21 mouse cellular contexts compared by ENCODE assay signal in the genomic region with DNA sequence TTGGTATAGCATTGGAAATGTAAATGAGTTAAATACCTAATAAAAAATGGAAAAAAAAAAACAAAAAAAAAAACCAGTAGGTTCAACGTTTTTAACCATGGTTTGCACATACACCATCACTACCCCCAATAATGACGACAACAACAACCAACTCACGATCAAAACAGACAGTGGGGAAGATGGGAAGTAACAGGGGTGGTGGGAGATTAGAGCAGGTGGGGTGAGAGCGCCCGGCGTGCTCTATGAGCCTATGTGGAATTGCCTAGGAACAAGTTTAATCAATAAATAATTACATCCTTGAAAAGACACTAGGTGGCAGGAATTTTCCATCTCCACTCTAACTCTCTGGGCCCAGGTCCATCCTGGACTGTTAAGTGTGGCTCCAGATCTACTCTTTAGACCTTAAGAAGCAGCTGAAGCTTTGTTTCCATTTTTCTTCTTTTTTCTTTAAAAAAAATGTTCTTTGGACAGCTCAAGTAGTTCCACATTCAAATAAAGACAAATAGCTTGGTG.
DNase-seq lines count a peak whose midpoint lies in the region; ATAC-seq lines count a peak whose summit lies in the region.
"Had no signal": no experiment of that assay in that cellular context is flagged by ENCODE, and none has a peak within 500 bp of the region (broad histone marks: within the 10 kb centered on the region; RNA-seq: fewer than 3 reads in every experiment).

No protein-coding gene starts in this region.

- no peaks in the 10 kb centered on the region for H3K4me1 ChIP-seq in hindbrain, embryonic 16.5 days (ENCODE audit: control insufficient read depth, insufficient read depth, low read depth, low read length)
- no peaks in the 10 kb centered on the region for H3K4me1 ChIP-seq in hindbrain, embryonic 14.5 days (replicated peaks; ENCODE audit: control insufficient read depth, insufficient read depth, low read length)
- no peaks in the 10 kb centered on the region for H3K4me1 ChIP-seq in midbrain, embryonic 14.5 days (ENCODE audit: control insufficient read depth, insufficient read depth, low read length)
- H3K4me1 ChIP-seq: embryonic facial prominence, embryonic 13.5 days; heart, embryonic 12.5 days; kidney, embryonic 15.5 days; neural tube, embryonic 13.5 days had no signal

- H3K9me3 ChIP-seq in hindbrain, embryonic 16.5 days (ENCODE audit: control insufficient read depth, low read length), result no peaks in the 10 kb centered on the region
- H3K9me3 ChIP-seq in hindbrain, embryonic 14.5 days (ENCODE audit: control insufficient read depth, low read length), result 0 out of 2 replicates have a peak, but pooled peaks cover 4% of the 10 kb centered on the region
- H3K9me3 ChIP-seq in midbrain, embryonic 14.5 days (ENCODE audit: control insufficient read depth, low read length), result no peaks in the 10 kb centered on the region
- H3K9me3 ChIP-seq: embryonic facial prominence, embryonic 13.5 days; heart, embryonic 12.5 days; kidney, embryonic 15.5 days; neural tube, embryonic 13.5 days had no signal

- no peak overlapping the region for H3K4me3 ChIP-seq in hindbrain, embryonic 16.5 days (ENCODE audit: low read length)
- H3K4me3 ChIP-seq in hindbrain, embryonic 14.5 days (replicated peaks; ENCODE audit: low read length), result no peak overlapping the region
- H3K4me3 ChIP-seq in midbrain, embryonic 14.5 days (replicated peaks; ENCODE audit: low read depth, low read length), result no peak overlapping the region
- H3K4me3 ChIP-seq: embryonic facial prominence, embryonic 13.5 days; heart, embryonic 12.5 days; kidney, embryonic 15.5 days; neural tube, embryonic 13.5 days had no signal

- peak; percentile 48; the same call in 1 of the 2 replicates for ATAC-seq in hindbrain, embryonic 16.5 days
- no peak for ATAC-seq in hindbrain, embryonic 14.5 days (ENCODE audit: low FRiP score)
- peak; percentile 40; the same call in 1 of the 2 replicates for ATAC-seq in midbrain, embryonic 14.5 days (ENCODE audit: low FRiP score, low TSS enrichment)
- ATAC-seq: liver, postnatal 0 days had no signal

- H3K27ac ChIP-seq in hindbrain, embryonic 16.5 days (ENCODE audit: low read depth, low read length), result no peak overlapping the region
- H3K27ac ChIP-seq in hindbrain, embryonic 14.5 days, result no peak overlapping the region
- no peak overlapping the region for H3K27ac ChIP-seq in midbrain, embryonic 14.5 days (replicated peaks; ENCODE audit: low read depth, low read length)
- H3K27ac ChIP-seq: embryonic facial prominence, embryonic 13.5 days; kidney, embryonic 15.5 days; macrophage; neural tube, embryonic 13.5 days had no signal

- H3K36me3 ChIP-seq in hindbrain, embryonic 16.5 days (ENCODE audit: control insufficient read depth, insufficient read depth, low read length), result no peaks in the 10 kb centered on the region
- no peaks in the 10 kb centered on the region for H3K36me3 ChIP-seq in hindbrain, embryonic 14.5 days (replicated peaks; ENCODE audit: control insufficient read depth, insufficient read depth)
- H3K36me3 ChIP-seq in midbrain, embryonic 14.5 days (ENCODE audit: control insufficient read depth, insufficient read depth, low read length), result no peaks in the 10 kb centered on the region
- H3K36me3 ChIP-seq: embryonic facial prominence, embryonic 13.5 days; heart, embryonic 12.5 days; kidney, embryonic 15.5 days; neural tube, embryonic 13.5 days had no signal

- H3K4me2 ChIP-seq in hindbrain, embryonic 16.5 days (ENCODE audit: low read length), result no peak overlapping the region
- H3K4me2 ChIP-seq in hindbrain, embryonic 14.5 days (replicated peaks), result no peak overlapping the region
- no peak overlapping the region for H3K4me2 ChIP-seq in midbrain, embryonic 14.5 days (ENCODE audit: low read length)
- H3K4me2 ChIP-seq: embryonic facial prominence, embryonic 13.5 days; heart, embryonic 12.5 days; kidney, embryonic 15.5 days; neural tube, embryonic 13.5 days had no signal

- DNase-seq in cerebellum, postnatal 10 days, result peak; percentile 6 to 8
- no peak for DNase-seq in cerebellum, adult 8-10 months
- DNase-seq in hindbrain, embryonic 14.5 days (ENCODE audit: low spot score), result no peak
- DNase-seq in ES-CJ7 (ENCODE audit: low read depth, low spot score), result peak; percentile 9
- peak; percentile 23 for DNase-seq in midbrain, embryonic 14.5 days
- DNase-seq in natural killer cell, adult 2 months (ENCODE audit: low spot score in 2 of 2), result no peak
- DNase-seq in thymus, postnatal 25 days, result no peak
- DNase-seq: adrenal gland, postnatal 25 days; heart, postnatal 36 days; layer of hippocampus, postnatal 36 days; liver; liver, postnatal 0 days; spleen, adult 18-20 months; thymus, postnatal 14 days had no signal

- 84% methylated on average over 6 of the region's 6 CpGs for WGBS in hindbrain, embryonic 16.5 days
- WGBS in hindbrain, embryonic 14.5 days, result 77% methylated on average over 6 of the region's 6 CpGs
- 80% methylated on average over 6 of the region's 6 CpGs for WGBS in midbrain, embryonic 14.5 days

- H3K27me3 ChIP-seq in hindbrain, embryonic 16.5 days (replicated peaks; ENCODE audit: control insufficient read depth, insufficient read depth, low read length), result no peaks in the 10 kb centered on the region
- no peaks in the 10 kb centered on the region for H3K27me3 ChIP-seq in hindbrain, embryonic 14.5 days (ENCODE audit: control insufficient read depth, insufficient read depth, low read length)
- H3K27me3 ChIP-seq in midbrain, embryonic 14.5 days (ENCODE audit: control insufficient read depth, insufficient read depth, low read length), result no peaks in the 10 kb centered on the region
- H3K27me3 ChIP-seq: CH12.LX; embryonic facial prominence, embryonic 13.5 days; heart, embryonic 12.5 days; kidney, embryonic 15.5 days; neural tube, embryonic 13.5 days had no signal

- H3K9ac ChIP-seq in hindbrain, embryonic 16.5 days (ENCODE audit: low read depth, low read length), result no peak overlapping the region
- no peak overlapping the region for H3K9ac ChIP-seq in hindbrain, embryonic 14.5 days
- no peak overlapping the region for H3K9ac ChIP-seq in midbrain, embryonic 14.5 days (replicated peaks; ENCODE audit: low read length)
- H3K9ac ChIP-seq: embryonic facial prominence, embryonic 13.5 days; heart, embryonic 12.5 days; kidney, embryonic 15.5 days; liver, postnatal 0 days; neural tube, embryonic 13.5 days had no signal

Comparison
In these comparisons a context has a peak if more than half of its experiments do, and no peak if none do; other contexts are left out.
1. DNase-seq: peak in cerebellum, postnatal 10 days (2 of 2), ES-CJ7 (single experiment) and midbrain, embryonic 14.5 days (single experiment); none in cerebellum, adult 8-10 months (single experiment), hindbrain, embryonic 14.5 days (single experiment), natural killer cell, adult 2 months (0 of 2) and thymus, postnatal 25 days (single experiment).